Mouse (Mus musculus): ENCODE measurements around the gene Rhox3e. TPM values are rescaled to one million over a fixed set of nuclear protein-coding genes. Genes with fewer than 3 reads are reported as not detected.
"Not testable (repeated sequence)": the region's sequence is repeated elsewhere in the genome, so short reads cannot be mapped to it uniquely, and the experiment has no call there.

Rhox3e gene
- polyA plus RNA-seq (2014; fragmentation: Nextera tagmentation; extraction: Ambion mirVana), result not detected in 2 replicates

DNA sequence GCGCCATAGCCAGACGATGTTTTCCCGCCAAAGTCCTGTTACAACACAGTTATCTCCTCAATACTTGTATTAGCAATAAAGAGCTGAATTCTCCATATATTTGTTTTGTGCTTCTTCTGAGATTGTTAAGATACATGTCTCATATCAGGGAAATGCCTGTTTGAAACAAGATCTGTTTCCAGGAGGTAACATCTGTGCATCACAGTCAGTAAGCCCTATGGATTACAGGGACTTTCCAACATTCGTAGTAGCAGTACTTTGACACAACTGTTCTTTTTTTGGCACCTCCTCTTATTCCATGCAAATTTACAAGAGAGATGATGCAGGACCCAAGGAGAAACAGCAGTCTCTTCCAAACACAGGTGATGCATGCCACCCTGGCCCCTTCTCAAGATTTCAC is at the start of gene Rhox3e:
TSS of gene Rhox3e (plus strand) at position 301 of the 400 bp plus-strand sequence.
- not testable (repeated sequence) for H3K36me3 ChIP-seq (ENCODE audit: control insufficient read depth, insufficient read depth, low read length); H3K4me3 ChIP-seq (ENCODE audit: low read depth, low read length); H3K9ac ChIP-seq (ENCODE audit: low read length); H3K27ac ChIP-seq (ENCODE audit: low read depth); H3K27me3 ChIP-seq (replicated peaks; ENCODE audit: control insufficient read depth, insufficient read depth, low read length); H3K4me1 ChIP-seq (replicated peaks; ENCODE audit: control insufficient read depth, insufficient read depth, low read length); ATAC-seq (replicated peaks; ENCODE audit: low FRiP score, low TSS enrichment, low read depth); H3K4me2 ChIP-seq (ENCODE audit: low read length); H3K9me3 ChIP-seq (ENCODE audit: control insufficient read depth, low read length); DNase-seq (ENCODE audit: low spot score)
- WGBS, result no CpG with 5 or more reads among the region's 4 CpGs

- not testable (repeated sequence) for ATAC-seq (replicated peaks; ENCODE audit: low FRiP score, low TSS enrichment, low read depth); H3K36me3 ChIP-seq (ENCODE audit: control insufficient read depth, insufficient read depth, low read length); H3K4me1 ChIP-seq (replicated peaks; ENCODE audit: control insufficient read depth, insufficient read depth, low read length); H3K4me2 ChIP-seq (ENCODE audit: low read length); H3K27ac ChIP-seq (ENCODE audit: low read depth); H3K9me3 ChIP-seq (ENCODE audit: control insufficient read depth, low read length); H3K4me3 ChIP-seq (ENCODE audit: low read depth, low read length); H3K27me3 ChIP-seq (replicated peaks; ENCODE audit: control insufficient read depth, insufficient read depth, low read length); DNase-seq (ENCODE audit: low spot score); H3K9ac ChIP-seq (ENCODE audit: low read length)
- whole genome bisulfite sequencing, result 96% methylated on average over 15 of the region's 18 CpGs
Measured at GRCm38 (mm10) chrX:37514059-37514458, 27.8 kb upstream of the Rhox3e start, which contains the start of gene Rhox4d. Gene Rhox4d (plus strand): TSS chrX:37514359.

DNA sequence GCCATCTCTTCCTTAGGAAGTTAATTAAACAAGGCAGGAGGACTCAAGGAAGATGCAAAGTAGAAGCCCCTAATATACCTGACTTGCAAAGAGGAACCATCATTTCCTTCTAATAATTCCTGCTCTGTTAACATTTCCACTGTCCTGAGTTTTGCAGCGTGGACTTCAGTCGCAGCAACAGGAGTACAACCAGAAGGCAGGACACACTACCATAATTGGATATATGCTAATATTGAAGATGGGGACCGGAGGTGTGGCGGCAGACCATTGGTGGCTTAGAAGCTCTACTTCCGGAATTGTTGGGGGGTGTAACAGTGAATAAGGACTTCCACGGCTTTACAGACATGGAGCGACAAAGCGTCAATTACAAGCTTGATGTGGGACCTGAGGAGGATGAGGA is 11.7 kb upstream of the Rhox3e start, which contains the start of gene Rhox2e:
TSS of gene Rhox2e (plus strand) at position 301 of the 400 bp plus-strand sequence.
- H3K9ac ChIP-seq (ENCODE audit: low read length); H3K4me3 ChIP-seq (ENCODE audit: low read depth, low read length); H3K4me2 ChIP-seq (ENCODE audit: low read length); H3K27ac ChIP-seq (ENCODE audit: low read depth); ATAC-seq (replicated peaks; ENCODE audit: low FRiP score, low TSS enrichment, low read depth); H3K27me3 ChIP-seq (replicated peaks; ENCODE audit: control insufficient read depth, insufficient read depth, low read length); DNase-seq (ENCODE audit: low spot score); H3K9me3 ChIP-seq (ENCODE audit: control insufficient read depth, low read length); H3K4me1 ChIP-seq (replicated peaks; ENCODE audit: control insufficient read depth, insufficient read depth, low read length); H3K36me3 ChIP-seq (ENCODE audit: control insufficient read depth, insufficient read depth, low read length): not testable (repeated sequence)
- 100% methylated on average over 2 of the region's 8 CpGs for WGBS

GRCm38 (mm10) chrX:37557112-37557511 is 15.3 kb downstream of the Rhox3e start, which contains the start of gene Rhox4e:
Gene Rhox4e (plus strand): TSS chrX:37557412.
- not testable (repeated sequence) for H3K27me3 ChIP-seq (replicated peaks; ENCODE audit: control insufficient read depth, insufficient read depth, low read length); H3K9ac ChIP-seq (ENCODE audit: low read length); H3K27ac ChIP-seq (ENCODE audit: low read depth); H3K4me1 ChIP-seq (replicated peaks; ENCODE audit: control insufficient read depth, insufficient read depth, low read length); H3K9me3 ChIP-seq (ENCODE audit: control insufficient read depth, low read length); ATAC-seq (replicated peaks; ENCODE audit: low FRiP score, low TSS enrichment, low read depth); H3K36me3 ChIP-seq (ENCODE audit: control insufficient read depth, insufficient read depth, low read length); H3K4me2 ChIP-seq (ENCODE audit: low read length); H3K4me3 ChIP-seq (ENCODE audit: low read depth, low read length); DNase-seq (ENCODE audit: low spot score)
- WGBS, result 100% methylated on average over 10 of the region's 18 CpGs

GRCm38 (mm10) chrX:37571105-37571504 is 29.3 kb downstream of the Rhox3e start, which contains the start of gene Rhox2f:
Gene Rhox2f (plus strand): TSS chrX:37571405.
- H3K4me2 ChIP-seq (ENCODE audit: low read length); H3K27ac ChIP-seq (ENCODE audit: low read depth); H3K9me3 ChIP-seq (ENCODE audit: control insufficient read depth, low read length); H3K9ac ChIP-seq (ENCODE audit: low read length); ATAC-seq (replicated peaks; ENCODE audit: low FRiP score, low TSS enrichment, low read depth); H3K4me1 ChIP-seq (replicated peaks; ENCODE audit: control insufficient read depth, insufficient read depth, low read length); H3K4me3 ChIP-seq (ENCODE audit: low read depth, low read length); DNase-seq (ENCODE audit: low spot score); H3K27me3 ChIP-seq (replicated peaks; ENCODE audit: control insufficient read depth, insufficient read depth, low read length); H3K36me3 ChIP-seq (ENCODE audit: control insufficient read depth, insufficient read depth, low read length): not testable (repeated sequence)
- 85% methylated on average over 5 of the region's 8 CpGs for WGBS

- H3K27ac ChIP-seq (ENCODE audit: low read depth); DNase-seq (ENCODE audit: low spot score); H3K4me3 ChIP-seq (ENCODE audit: low read depth, low read length); H3K27me3 ChIP-seq (replicated peaks; ENCODE audit: control insufficient read depth, insufficient read depth, low read length); H3K4me1 ChIP-seq (replicated peaks; ENCODE audit: control insufficient read depth, insufficient read depth, low read length); H3K9me3 ChIP-seq (ENCODE audit: control insufficient read depth, low read length); ATAC-seq (replicated peaks; ENCODE audit: low FRiP score, low TSS enrichment, low read depth); H3K36me3 ChIP-seq (ENCODE audit: control insufficient read depth, insufficient read depth, low read length); H3K4me2 ChIP-seq (ENCODE audit: low read length); H3K9ac ChIP-seq (ENCODE audit: low read length): not testable (repeated sequence)
- 56% methylated on average over 2 of the region's 2 CpGs for WGBS
Measured at GRCm38 (mm10) chrX:37572638-37573037, 30.8 kb downstream of the Rhox3e start.

DNA sequence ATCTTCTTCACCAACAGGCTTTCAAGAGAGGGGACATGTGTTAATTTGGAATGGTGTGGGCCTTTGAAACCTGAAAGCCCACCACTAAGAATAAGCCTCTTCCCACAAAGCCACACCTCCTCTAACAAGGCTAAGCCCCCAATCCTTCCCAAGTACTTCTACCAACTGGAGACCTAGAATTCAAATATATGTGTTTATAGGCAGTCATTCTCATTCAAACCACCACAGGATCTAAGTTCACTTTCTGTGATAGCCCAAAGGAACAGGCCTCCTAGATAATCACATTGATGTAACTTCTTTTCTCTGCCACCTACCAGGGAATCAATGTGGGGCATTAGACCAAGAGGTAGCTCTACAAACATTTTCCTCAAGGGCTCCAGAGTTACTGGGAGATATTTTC is 38.9 kb downstream of the Rhox3e start, which contains the start of gene Rhox3f:
TSS of gene Rhox3f (plus strand) at position 301 of the 400 bp plus-strand sequence.
- DNase-seq (ENCODE audit: low spot score); H3K27me3 ChIP-seq (replicated peaks; ENCODE audit: control insufficient read depth, insufficient read depth, low read length); H3K36me3 ChIP-seq (ENCODE audit: control insufficient read depth, insufficient read depth, low read length); H3K4me1 ChIP-seq (replicated peaks; ENCODE audit: control insufficient read depth, insufficient read depth, low read length); H3K9ac ChIP-seq (ENCODE audit: low read length); H3K27ac ChIP-seq (ENCODE audit: low read depth); ATAC-seq (replicated peaks; ENCODE audit: low FRiP score, low TSS enrichment, low read depth); H3K9me3 ChIP-seq (ENCODE audit: control insufficient read depth, low read length); H3K4me2 ChIP-seq (ENCODE audit: low read length); H3K4me3 ChIP-seq (ENCODE audit: low read depth, low read length): not testable (repeated sequence)

Other genes with a start within 250 kb of the Rhox3e start
- not detected in 2 replicates for gene Rhox3a2, start 162.0 kb upstream of the Rhox3e start, polyA plus RNA-seq (2014; fragmentation: Nextera tagmentation; extraction: Ambion mirVana)
- not detected in 2 replicates for gene Rhox4a2, start 151.2 kb upstream of the Rhox3e start, polyA plus RNA-seq (2014; fragmentation: Nextera tagmentation; extraction: Ambion mirVana)
- gene Rhox2b, start 130.0 kb upstream of the Rhox3e start, polyA plus RNA-seq (2014; fragmentation: Nextera tagmentation; extraction: Ambion mirVana), result not detected in 2 replicates
- gene Rhox4b, start 109.5 kb upstream of the Rhox3e start, polyA plus RNA-seq (2014; fragmentation: Nextera tagmentation; extraction: Ambion mirVana), result not detected in 2 replicates
- gene Rhox2c, start 88.3 kb upstream of the Rhox3e start, polyA plus RNA-seq (2014; fragmentation: Nextera tagmentation; extraction: Ambion mirVana), result not detected in 2 replicates
- gene Rhox3c, start 83.4 kb upstream of the Rhox3e start, polyA plus RNA-seq (2014; fragmentation: Nextera tagmentation; extraction: Ambion mirVana), result not detected in 2 replicates
- not detected in 2 replicates for gene Rhox4c, start 61.7 kb upstream of the Rhox3e start, polyA plus RNA-seq (2014; fragmentation: Nextera tagmentation; extraction: Ambion mirVana)
- not detected in 2 replicates for gene Rhox2d, start 48.6 kb upstream of the Rhox3e start, polyA plus RNA-seq (2014; fragmentation: Nextera tagmentation; extraction: Ambion mirVana)
- 0.13 TPM in 1 of 2 replicates, not detected in the other for gene Rhox4d, start 27.7 kb upstream of the Rhox3e start, polyA plus RNA-seq (2014; fragmentation: Nextera tagmentation; extraction: Ambion mirVana)
- not detected in 2 replicates for gene Rhox2e, start 11.6 kb upstream of the Rhox3e start, polyA plus RNA-seq (2014; fragmentation: Nextera tagmentation; extraction: Ambion mirVana)
- gene Rhox4e, start 15.4 kb downstream of the Rhox3e start, polyA plus RNA-seq (2014; fragmentation: Nextera tagmentation; extraction: Ambion mirVana), result not detected in 2 replicates
- gene Rhox2f, start 29.4 kb downstream of the Rhox3e start, polyA plus RNA-seq (2014; fragmentation: Nextera tagmentation; extraction: Ambion mirVana), result 0.23 TPM in 1 of 2 replicates, not detected in the other
- gene Rhox3f, start 39.0 kb downstream of the Rhox3e start, polyA plus RNA-seq (2014; fragmentation: Nextera tagmentation; extraction: Ambion mirVana), result not detected in 2 replicates
- gene Rhox4f, start 65.7 kb downstream of the Rhox3e start, polyA plus RNA-seq (2014; fragmentation: Nextera tagmentation; extraction: Ambion mirVana), result not detected in 2 replicates
- gene Rhox3g, start 86.6 kb downstream of the Rhox3e start, polyA plus RNA-seq (2014; fragmentation: Nextera tagmentation; extraction: Ambion mirVana), result not detected in 2 replicates
- not detected in 2 replicates for gene Rhox2g, start 101.5 kb downstream of the Rhox3e start, polyA plus RNA-seq (2014; fragmentation: Nextera tagmentation; extraction: Ambion mirVana)
- not detected in 2 replicates for gene Rhox4g, start 109.3 kb downstream of the Rhox3e start, polyA plus RNA-seq (2014; fragmentation: Nextera tagmentation; extraction: Ambion mirVana)
- gene Rhox3h, start 126.7 kb downstream of the Rhox3e start, polyA plus RNA-seq (2014; fragmentation: Nextera tagmentation; extraction: Ambion mirVana), result not detected in 2 replicates
- gene Rhox2h, start 131.3 kb downstream of the Rhox3e start, polyA plus RNA-seq (2014; fragmentation: Nextera tagmentation; extraction: Ambion mirVana), result not detected in 2 replicates

All from intestine, embryonic 14.5 days (tissue).